Mouse (Mus musculus): Measurements from ENCODE around the gene Gps1.
"Not testable (repeated sequence)": the region's sequence is repeated elsewhere in the genome, so short reads cannot be mapped to it uniquely, and the experiment has no call there.

Gene Gps1

DNA sequence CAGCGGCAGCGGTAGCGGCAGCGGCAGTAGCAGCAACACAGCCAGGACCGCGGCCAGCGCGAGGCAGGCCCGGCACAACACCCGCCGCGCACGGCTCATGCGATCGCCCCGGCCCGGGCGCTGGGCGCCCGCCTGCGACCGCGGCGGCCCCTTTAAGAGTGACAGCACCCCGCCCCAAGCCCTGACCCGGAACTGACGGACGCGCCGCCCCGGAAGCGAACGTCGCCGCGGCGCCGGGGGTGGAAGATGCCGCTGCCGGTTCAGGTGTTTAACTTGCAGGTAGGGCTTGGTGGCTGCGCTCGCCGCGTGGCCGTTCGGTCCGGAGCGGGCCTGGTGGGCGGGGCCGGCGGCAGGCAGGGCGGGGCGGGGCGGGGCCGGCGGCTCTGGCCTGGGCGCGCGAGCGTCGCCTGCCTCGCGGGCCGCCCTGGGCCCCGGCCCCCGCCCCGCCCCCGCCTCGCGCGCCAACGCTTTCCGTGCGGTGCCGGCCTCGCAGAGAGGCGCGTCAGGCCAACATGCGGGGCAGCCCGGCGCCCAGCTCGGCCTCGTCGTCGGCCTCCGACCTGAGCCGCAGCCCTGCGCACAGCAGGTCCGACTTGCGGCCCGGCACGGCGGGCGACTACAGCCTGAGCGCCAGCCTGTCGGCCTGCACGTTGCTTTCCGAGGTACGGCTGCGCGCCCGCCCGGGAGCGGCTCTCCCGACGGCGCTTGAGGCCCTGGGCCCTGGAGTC lies at the start of gene Gps1, which contains the start of gene Rfng:
Gene Gps1, plus strand, starts transcription at position 209 of the 728 bp plus-strand sequence.
Gene Rfng, minus strand, starts transcription at position 144 of the 728 bp plus-strand sequence.
- peak; percentile 75 for DNase-seq

DNA sequence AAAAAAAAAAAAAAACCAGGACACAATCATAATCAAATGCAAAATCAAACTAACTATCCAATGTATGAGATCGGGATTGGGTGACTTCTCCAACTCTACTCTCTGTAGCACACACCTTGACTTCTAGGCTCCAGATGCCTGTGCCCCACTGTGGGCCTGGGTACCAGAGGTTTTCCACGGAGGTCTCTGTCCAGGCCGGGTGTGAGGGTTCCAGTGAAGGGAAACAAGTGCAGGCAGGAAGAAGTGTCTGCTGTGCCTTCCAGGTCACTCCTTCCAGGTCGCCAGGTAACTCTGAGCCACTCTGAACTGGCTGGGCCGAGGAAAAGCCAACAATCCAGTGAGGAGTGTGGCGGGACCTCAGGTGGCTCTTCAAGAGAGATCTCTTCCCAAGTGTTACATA lies 47.6 kb upstream of the Gps1 start:
- DNase-seq = no peak

GRCm38 (mm10) chr11:120740981-120741380 lies 43.1 kb upstream of the Gps1 start:
- DNase-seq = no peak

GRCm38 (mm10) chr11:120744121-120744701 lies 39.9 kb upstream of the Gps1 start:
- DNase-seq = no peak

GRCm38 (mm10) chr11:120747974-120748373 lies 36.1 kb upstream of the Gps1 start:
- no peak for DNase-seq

- no peak for DNase-seq
Measured at GRCm38 (mm10) chr11:120749430-120749829, 34.6 kb upstream of the Gps1 start.

DNA sequence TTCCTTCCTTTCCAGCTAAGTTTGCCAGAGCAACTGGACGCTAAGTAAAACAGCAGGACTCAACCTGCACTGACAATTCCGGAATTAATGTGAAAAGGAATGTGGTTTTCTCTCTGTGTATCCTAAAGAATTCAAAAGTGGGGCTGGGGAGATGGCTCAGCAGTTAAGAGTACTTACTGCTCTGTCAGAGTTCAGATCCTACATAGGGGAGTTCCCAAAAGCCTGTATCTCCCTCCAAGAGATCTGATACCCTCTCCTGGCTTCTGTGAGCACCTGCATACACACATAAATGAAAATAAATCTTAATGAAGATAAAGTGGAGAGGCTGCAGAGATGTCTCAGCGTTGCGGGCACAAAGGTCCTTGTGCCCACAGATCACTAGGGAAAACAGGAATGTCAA lies 32.5 kb upstream of the Gps1 start:
- DNase-seq = no peak

- no peak for DNase-seq
Measured at GRCm38 (mm10) chr11:120760236-120760635, 23.8 kb upstream of the Gps1 start.

- no peak for DNase-seq
Measured at GRCm38 (mm10) chr11:120761811-120762671, 22.0 kb upstream of the Gps1 start.

GRCm38 (mm10) chr11:120762672-120763041 lies 21.4 kb upstream of the Gps1 start, which contains the start of gene Hmga1b:
Gene Hmga1b (plus strand): TSS chr11:120762794.
- not testable (repeated sequence) for DNase-seq

GRCm38 (mm10) chr11:120763121-120763999 lies 20.7 kb upstream of the Gps1 start:
- not testable (repeated sequence) for DNase-seq

DNA sequence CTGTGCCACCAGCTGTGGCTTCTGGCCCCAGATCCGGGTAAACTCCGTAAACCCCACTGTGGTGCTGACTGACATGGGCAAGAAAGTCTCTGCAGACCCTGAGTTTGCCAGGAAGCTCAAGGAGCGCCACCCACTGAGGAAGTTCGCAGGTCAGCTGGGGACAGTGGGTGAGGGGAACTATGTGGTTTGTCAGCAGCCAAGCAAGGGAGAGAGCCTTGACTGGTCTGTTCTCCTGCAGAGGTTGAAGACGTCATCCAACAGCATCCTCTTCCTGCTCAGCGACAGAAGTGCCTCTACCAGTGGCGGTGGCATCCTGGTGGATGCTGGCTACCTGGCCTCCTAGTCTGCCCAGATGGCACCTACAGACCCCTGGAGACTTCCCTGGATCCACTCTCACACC lies 17.0 kb upstream of the Gps1 start:
- DNase-seq = not testable (repeated sequence)

DNA sequence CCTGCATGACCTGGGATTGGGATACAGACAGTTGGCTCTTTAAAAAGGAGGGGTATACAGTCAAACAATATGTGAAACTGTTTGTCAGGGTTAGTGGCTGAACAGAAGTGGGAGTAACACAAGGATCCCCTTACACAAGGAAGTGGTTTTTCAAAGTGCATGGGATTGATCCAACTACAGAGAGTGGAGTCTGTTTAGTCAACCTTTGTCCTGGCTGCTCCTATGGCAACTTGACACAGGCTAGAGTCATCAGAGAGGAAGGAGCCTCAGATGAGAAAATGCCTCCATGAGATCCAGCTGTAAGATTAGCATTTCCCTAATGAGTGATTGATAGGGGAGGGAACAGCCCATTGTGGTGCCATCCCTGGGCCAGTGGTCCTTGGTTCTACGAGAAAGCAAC lies 15.9 kb upstream of the Gps1 start:
- no peak for DNase-seq

DNA sequence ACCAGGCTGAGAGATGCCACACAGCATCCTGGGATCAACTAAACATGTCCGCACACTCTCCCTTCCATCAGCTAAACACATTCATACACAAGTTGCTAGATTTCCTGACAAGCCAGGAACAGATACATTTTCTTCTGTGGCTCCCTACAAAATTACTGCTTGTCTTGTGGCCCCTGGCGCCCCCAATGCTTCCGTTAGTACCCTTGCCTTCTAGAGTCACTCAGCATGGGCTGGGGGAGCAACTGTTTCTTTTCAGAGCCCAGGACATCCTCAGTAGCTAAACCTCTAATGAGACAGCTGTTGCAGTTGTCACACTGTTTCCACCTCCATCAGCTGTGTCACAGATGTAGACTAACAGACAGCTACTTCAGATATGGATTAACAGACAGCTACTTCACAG lies 11.3 kb upstream of the Gps1 start:
- no peak for DNase-seq

DNA sequence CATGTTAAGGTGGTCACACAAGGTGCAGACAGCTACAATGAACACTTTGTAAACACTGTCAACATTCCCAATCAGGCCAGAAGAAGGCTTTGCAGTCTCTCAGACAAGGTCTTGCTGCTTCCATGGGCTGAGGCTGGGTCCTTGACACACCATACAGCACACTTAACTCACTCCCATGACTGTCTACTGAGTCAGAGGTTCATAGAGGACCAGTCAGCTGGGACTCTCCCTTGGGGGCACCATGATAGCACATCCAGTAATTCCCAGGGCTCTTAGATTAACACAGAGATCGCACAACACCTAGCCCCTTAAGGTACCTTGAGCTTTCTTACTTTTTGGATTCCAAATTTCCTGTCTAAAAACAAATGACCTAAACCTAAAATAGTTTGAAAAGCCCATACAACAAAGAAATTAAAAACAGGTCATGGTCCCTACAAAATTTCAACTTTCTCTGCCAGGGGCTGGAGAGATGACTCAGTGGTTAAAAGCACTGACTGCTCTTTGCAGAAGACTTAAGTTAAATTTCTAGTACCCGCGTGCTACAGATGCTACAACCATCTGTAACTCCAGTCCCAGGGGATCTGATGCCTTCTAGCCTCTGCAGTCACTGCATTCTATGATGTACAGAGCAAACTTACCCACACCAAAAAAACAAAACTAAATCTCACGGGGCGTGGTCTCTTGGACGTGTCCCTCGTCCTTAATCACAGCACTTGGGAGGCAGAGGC lies 10.4 kb upstream of the Gps1 start:
- DNase-seq = no peak

GRCm38 (mm10) chr11:120775774-120776469 lies 8.2 kb upstream of the Gps1 start:
- peak; percentile 97 for DNase-seq

GRCm38 (mm10) chr11:120777123-120777522 lies 6.9 kb upstream of the Gps1 start:
- no peak for DNase-seq

GRCm38 (mm10) chr11:120779876-120780275 lies 4.2 kb upstream of the Gps1 start:
- DNase-seq = no peak

GRCm38 (mm10) chr11:120781361-120781760 lies 2.7 kb upstream of the Gps1 start:
- not testable (repeated sequence) for DNase-seq

DNA sequence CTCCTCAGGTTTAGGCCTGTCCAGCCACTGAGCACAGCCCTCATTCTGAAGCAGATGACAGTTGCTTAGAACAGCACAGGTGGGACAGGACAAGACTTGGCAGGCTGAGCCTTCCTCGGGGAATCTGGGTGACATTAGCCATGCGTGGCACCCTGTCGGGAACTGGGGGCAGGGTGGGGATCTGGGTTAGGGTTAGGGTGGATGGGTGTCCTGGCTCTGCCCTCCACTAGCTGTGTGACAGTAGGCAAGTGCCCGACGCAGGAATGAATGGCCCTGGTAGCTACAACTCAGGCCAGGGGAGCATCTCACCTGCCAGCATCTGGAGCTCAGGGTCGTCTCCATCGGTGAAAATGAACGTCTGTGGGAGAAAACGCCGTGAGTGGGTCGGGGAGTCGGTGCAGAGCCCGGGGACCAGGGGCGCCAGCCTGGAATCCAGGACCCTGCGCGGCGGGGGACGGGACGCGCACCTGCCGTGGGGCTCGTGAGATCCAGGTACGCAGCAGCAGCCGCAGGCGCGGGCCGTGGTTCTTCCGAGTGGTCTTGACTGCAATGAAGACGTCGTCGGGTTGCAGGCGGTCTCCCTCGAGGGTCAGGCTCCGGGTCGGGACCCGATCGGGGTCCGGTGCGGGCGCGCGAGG lies 527 bp upstream of the Gps1 start:
- no peak for DNase-seq

- no peak for DNase-seq
Measured at GRCm38 (mm10) chr11:120785145-120785544, 1.1 kb downstream of the Gps1 start.
